Mouse (Mus musculus): ENCODE data around the gene Tec.

- TF ChIP-seq ZNF384 (IDR thresholded peaks at IDR 0.05; ENCODE audit: low read depth, low read length) (no peak), ZC3H11A (IDR thresholded peaks at IDR 0.05; ENCODE audit: borderline replicate concordance, low read depth, low read length) (no peak), HCFC1 (IDR thresholded peaks at IDR 0.05; ENCODE audit: borderline replicate concordance, insufficient read depth, low read length) (no peak), MAFK (IDR thresholded peaks at IDR 0.05; ENCODE audit: insufficient read depth, low read depth, low read length) (no peak)
Measured at GRCm38 (mm10) chr5:72854141-72854990, 13.9 kb downstream of the Tec start.

Data from ES-E14 (cell line).